Mouse (Mus musculus): Measurements from ENCODE around the gene Pnpla6.

DNA sequence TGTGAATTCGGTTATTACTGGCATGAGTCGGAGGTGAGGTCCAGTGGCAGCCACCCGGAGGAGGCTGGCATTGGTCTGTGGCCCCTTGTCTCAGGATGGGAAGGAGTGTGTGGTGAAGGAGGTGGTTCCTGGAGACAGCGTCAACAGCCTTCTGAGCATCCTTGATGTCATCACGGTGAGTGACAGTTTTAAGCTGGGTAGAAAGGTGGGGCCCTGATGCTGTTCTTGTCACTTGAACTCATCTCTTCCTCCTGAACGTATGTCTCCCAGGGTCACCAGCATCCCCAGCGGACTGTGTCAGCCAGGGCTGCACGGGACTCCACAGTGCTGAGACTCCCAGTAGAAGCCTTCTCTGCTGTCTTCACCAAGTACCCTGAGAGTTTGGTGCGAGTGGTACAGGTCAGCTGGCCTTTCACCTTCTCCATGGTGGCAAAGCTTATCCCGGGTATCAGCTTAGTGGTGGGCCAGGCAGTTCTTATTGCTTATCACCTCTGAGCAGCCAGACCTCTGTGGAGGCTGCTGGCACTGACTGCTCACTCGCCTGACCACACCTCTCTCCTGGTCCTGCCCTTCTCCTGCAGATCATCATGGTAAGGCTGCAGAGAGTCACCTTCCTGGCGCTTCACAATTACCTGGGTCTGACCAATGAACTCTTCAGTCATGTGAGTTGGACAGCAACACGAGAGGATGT lies 7.0 kb downstream of the Pnpla6 start:
- TF ChIP-seq CTCF (IDR thresholded peaks at IDR 0.05; ENCODE audit: low read depth, low read length) (no peak), POLR2A (IDR thresholded peaks at IDR 0.05; ENCODE audit: insufficient read depth, low read length) (no peak)

All from ES-Bruce4 (cell line).